Mouse (Mus musculus) ZHBTc4 (cell line): ENCODE data around the gene Dnajc21.

Experiments used
- DNase-seq: peaks from one replicate; pipeline ENCODE4 v3.0.0-alpha.2; 2011; ENCODE audit warnings: low read depth, low spot score

The Dnajc21 gene

DNA sequence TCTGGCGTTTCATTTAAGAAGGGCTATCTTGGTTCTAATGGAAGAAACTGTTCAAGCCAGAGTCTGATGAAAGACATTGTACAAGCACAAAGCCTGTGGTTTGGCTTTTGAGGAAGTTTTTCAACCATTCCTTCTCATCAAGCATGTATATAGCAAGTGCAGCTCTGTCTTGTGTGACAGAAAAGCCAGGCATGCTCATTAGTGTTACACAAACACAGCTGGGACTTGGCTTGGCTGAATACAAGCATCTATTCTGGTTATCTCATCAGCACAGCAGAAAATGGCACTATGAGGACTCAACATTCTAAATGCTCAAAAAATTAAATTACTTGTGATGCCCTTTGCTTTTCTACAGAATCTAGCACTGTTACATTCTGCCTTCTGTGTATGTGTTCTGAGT, 33.4 kb downstream of the Dnajc21 start:
- DNase-seq, result no peak

GRCm38 (mm10) chr15:10426545-10427266, 43.6 kb downstream of the Dnajc21 start:
- no peak for DNase-seq

DNA sequence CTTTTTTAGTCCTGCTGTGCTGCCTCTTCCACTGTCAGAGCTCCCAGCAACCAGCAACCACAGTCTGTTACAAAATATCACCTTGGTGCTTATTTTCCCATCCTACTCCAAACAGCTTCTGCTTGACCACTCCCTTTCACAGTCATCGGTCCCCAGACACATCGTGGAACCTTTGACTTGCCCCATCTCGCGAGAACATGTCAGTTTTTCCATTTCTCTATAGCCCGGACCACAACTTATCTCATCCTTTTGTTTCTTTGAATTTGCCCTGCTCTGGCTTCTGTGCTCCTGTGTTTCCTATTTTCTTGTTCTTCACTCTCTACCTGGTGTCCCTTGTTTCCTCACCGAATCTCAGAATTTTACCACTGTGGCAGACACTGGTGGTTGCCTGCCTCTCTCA, 44.2 kb downstream of the Dnajc21 start:
- no peak for DNase-seq

- no peak for DNase-seq
These were observed 48.6 kb downstream of the Dnajc21 start for GRCm38 (mm10) chr15:10421785-10422144.

DNA sequence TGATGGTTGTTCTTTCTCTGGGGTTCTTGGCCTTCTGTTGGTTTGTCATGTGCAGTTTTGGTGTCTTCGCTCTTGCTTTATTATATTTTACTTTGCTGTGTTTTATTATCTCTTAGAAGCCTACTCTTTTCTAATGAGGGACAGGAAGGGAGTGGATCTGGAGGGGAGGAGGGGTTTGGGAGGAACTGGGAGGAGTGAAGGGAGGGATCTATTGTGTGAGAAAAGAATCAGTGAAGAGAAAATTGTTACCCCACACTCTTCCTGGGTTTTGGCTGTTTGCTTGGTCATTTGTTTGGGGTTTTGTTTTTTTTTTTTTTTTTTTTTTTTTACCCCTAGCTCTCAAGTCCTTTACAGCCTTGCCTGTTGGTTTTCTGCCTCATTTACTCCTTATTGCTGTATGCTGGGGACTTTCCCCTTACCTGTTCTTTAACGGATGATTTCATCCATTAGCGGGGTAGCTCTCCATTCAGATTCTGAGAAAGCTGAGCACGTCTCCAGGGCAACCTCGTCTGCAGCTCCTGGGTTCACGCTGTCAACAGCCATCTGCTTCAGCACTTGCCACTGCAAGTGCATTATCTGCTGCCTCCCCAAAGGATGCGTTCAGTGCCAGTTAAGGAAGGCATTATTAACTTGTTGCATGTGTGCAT, 49.1 kb downstream of the Dnajc21 start:
- DNase-seq, result no peak

DNA sequence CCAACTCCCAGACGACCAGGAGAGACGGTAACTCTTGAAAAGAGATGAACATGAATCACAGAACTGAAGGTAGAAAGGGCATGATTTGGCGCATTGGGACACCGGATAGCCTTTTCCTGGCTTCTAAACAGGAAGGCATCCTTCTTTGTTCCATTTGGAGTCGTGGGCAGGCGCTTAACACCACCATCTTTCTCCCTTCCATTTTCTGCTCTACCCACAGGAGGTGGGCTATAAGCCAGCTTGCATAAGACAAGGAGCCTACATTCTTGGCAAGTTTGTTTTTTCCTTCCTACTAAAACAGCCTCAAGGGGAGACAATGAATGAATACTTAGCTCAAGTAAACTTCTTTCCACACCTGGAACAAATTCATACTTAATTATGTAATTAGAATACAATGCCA, 56.7 kb downstream of the Dnajc21 start:
- DNase-seq, result no peak

GRCm38 (mm10) chr15:10410881-10411280, 59.4 kb downstream of the Dnajc21 start:
- DNase-seq, result no peak

GRCm38 (mm10) chr15:10409842-10410241, 60.5 kb downstream of the Dnajc21 start:
- DNase-seq, result no peak

DNA sequence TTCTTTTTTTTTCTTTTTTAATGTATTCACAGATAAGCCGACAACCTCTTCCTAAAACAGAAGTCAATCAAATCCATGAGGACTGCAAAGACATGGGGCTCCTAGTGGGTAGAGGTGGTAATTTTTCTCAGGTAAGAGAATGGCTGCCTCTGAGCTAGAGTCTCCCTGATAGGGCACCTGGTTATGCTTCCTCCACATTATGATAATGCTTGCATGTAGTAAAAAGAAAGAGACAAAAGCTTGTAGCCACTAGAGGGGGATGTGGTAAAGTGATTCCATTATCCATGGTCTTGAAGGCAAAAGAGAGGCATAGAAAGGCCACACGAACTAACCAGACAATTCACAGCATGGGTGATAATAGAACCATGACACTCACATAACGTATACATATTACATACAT, 69.9 kb downstream of the Dnajc21 start:
- no peak for DNase-seq

- DNase-seq, result no peak
These were observed 70.5 kb downstream of the Dnajc21 start for GRCm38 (mm10) chr15:10399795-10400194.
